Mouse (Mus musculus) gastrocnemius, postnatal 14 days (tissue): Measurements from ENCODE around the gene Slc25a18. TPM values are rescaled to one million over a fixed set of nuclear protein-coding genes. Genes with fewer than 3 reads are reported as not detected.
A peak's percentile ranks its signal among the peaks of the same experiment; 100 is the strongest.
"Not testable (repeated sequence)": the region's sequence is repeated elsewhere in the genome, so short reads cannot be mapped to it uniquely, and the experiment has no call there.

ENCODE experiments used
- DNase-seq: peaks from one replicate; pipeline ENCODE4 v3.0.0; 2021; ENCODE audit warnings: mixed read lengths
- intact Hi-C: fragments of 180-260 bp; cut with DNase I; formaldehyde crosslinking; loops from one replicate; pipeline ENCODE4 v1.15.1; 2025; ENCODE audit warnings: low total_unique reads
- total RNA-seq, 2 experiments: library from RNA; stranded (reverse); gene quantifications; 2 replicates each; pipeline ENCODE4 v1.2.3; 2021

Slc25a18 gene
- total RNA-seq, 2 experiments from 2014 or later: 0.10 to 0.11 TPM

- intact Hi-C loops: no loop called here
- DNase-seq: no peak
These were observed 19.6 kb downstream of the Slc25a18 start for GRCm38 (mm10) chr6:120792947-120793346.

GRCm38 (mm10) chr6:120795422-120796086, 22.2 kb downstream of the Slc25a18 start:
- peak; percentile 71 for DNase-seq
- intact Hi-C loops: no loop called here

- no peak for DNase-seq
- intact Hi-C loops: no loop called here
These were observed 22.7 kb downstream of the Slc25a18 start for GRCm38 (mm10) chr6:120796111-120796510.

- no peak for DNase-seq
- intact Hi-C loops: no loop called here
These were observed 24.6 kb downstream of the Slc25a18 start for GRCm38 (mm10) chr6:120798019-120798418.

- intact Hi-C loops: no loop called here
- DNase-seq: no peak
These were observed 25.5 kb downstream of the Slc25a18 start for GRCm38 (mm10) chr6:120798905-120799304.

GRCm38 (mm10) chr6:120799581-120800041, 26.2 kb downstream of the Slc25a18 start:
- intact Hi-C loops: no loop called here
- DNase-seq: no peak

GRCm38 (mm10) chr6:120806999-120807737, 33.8 kb downstream of the Slc25a18 start:
- DNase-seq: no peak
- intact Hi-C loops: no loop called here

- intact Hi-C loops: no loop called here
These were observed 34.3 kb downstream of the Slc25a18 start for GRCm38 (mm10) chr6:120807738-120808081.

GRCm38 (mm10) chr6:120811999-120812398, 38.6 kb downstream of the Slc25a18 start:
- intact Hi-C loops: not testable (repeated sequence)

More at GRCm38 (mm10) chr6:120807738-120808081, 34.3 kb downstream of the Slc25a18 start:
- no peak for DNase-seq

GRCm38 (mm10) chr6:120819294-120819693, 45.9 kb downstream of the Slc25a18 start:
- DNase-seq: no peak
- intact Hi-C loops: loop anchor here (5.0 kb wide), 1 partner anchor 47 kb away; the partner anchor contains the start of gene Slc25a18

More at GRCm38 (mm10) chr6:120811999-120812398, 38.6 kb downstream of the Slc25a18 start:
- not testable (repeated sequence) for DNase-seq

- no peak for DNase-seq
- intact Hi-C loops: no loop called here
These were observed 46.8 kb downstream of the Slc25a18 start for GRCm38 (mm10) chr6:120820144-120820543.

- intact Hi-C loops: no loop called here
- DNase-seq: no peak
These were observed 47.6 kb downstream of the Slc25a18 start for GRCm38 (mm10) chr6:120820941-120821340.

GRCm38 (mm10) chr6:120821715-120822114, 48.3 kb downstream of the Slc25a18 start:
- DNase-seq: no peak
- intact Hi-C loops: no loop called here

GRCm38 (mm10) chr6:120822307-120822928, 49.0 kb downstream of the Slc25a18 start, which contains the start of gene Atp6v1e1:
Atp6v1e1 (minus strand) TSS chr6:120822793.
- intact Hi-C loops: no loop called here
- DNase-seq: peak; percentile 92

GRCm38 (mm10) chr6:120822937-120823614, 49.7 kb downstream of the Slc25a18 start:
- intact Hi-C loops: no loop called here
- no peak for DNase-seq

- no peak for DNase-seq
- intact Hi-C loops: no loop called here
These were observed 56.7 kb downstream of the Slc25a18 start for GRCm38 (mm10) chr6:120830056-120830455.

- intact Hi-C loops: no loop called here
- no peak for DNase-seq
These were observed 57.7 kb downstream of the Slc25a18 start for GRCm38 (mm10) chr6:120830866-120831608.

GRCm38 (mm10) chr6:120832097-120832496, 58.7 kb downstream of the Slc25a18 start:
- DNase-seq: no peak
- intact Hi-C loops: no loop called here

GRCm38 (mm10) chr6:120834766-120835321, 61.5 kb downstream of the Slc25a18 start:
- DNase-seq: no peak

More at GRCm38 (mm10) chr6:120834766-120835321, 61.5 kb downstream of the Slc25a18 start:
- intact Hi-C loops: no loop called here
